Mouse (Mus musculus): Measurements from ENCODE around the gene Olfr1419. TPM values are rescaled to one million over a fixed set of nuclear protein-coding genes. Genes with fewer than 3 reads are reported as not detected.

Olfr1419 gene
- polyA plus RNA-seq, 1 experiment from 2014 or later = not detected

DNA sequence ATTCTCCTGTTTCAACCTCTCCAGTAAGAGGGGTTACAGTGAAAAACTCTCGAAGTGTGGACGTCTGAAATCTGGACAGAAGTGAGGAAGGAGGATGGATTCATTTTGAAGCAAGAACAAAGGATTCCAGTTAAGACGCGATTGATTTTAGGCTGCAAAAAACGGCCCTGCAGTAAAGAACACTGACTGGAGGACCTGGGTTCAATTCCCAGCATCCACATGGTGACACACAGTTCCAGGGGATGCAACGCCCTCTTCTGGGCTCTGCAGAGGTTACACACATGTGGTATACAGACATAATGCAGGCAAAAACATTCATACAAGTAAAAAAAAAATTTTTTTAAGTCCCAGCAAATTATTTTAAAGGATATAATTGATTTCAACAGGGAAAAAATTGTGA lies 54.7 kb downstream of the Olfr1419 start:
- Histone ChIP-seq H3K9ac (ENCODE audit: low read length) (no peak overlapping the region), H3K27ac (ENCODE audit: low read length) (no peak overlapping the region), H3K4me1 (replicated peaks; ENCODE audit: control insufficient read depth, insufficient read depth, low read length) (peaks cover 4% of the 10 kb centered on the region; the same call in 1 of the 2 replicates), H3K4me3 (ENCODE audit: low read length) (peak overlapping the region; percentile 83), H3K36me3 (ENCODE audit: control insufficient read depth, insufficient read depth, low read length) (no peaks in the 10 kb centered on the region), H3K4me2 (ENCODE audit: low read depth, low read length) (peak overlapping the region; percentile 81), H3K9me3 (ENCODE audit: control insufficient read depth, low read length) (no peaks in the 10 kb centered on the region), H3K27me3 (ENCODE audit: control insufficient read depth, insufficient read depth, low read depth, low read length) (no peaks in the 10 kb centered on the region)
- ATAC-seq (ENCODE audit: low read depth) = no peak
- WGBS = 23% methylated on average over 6 of the region's 6 CpGs

DNA sequence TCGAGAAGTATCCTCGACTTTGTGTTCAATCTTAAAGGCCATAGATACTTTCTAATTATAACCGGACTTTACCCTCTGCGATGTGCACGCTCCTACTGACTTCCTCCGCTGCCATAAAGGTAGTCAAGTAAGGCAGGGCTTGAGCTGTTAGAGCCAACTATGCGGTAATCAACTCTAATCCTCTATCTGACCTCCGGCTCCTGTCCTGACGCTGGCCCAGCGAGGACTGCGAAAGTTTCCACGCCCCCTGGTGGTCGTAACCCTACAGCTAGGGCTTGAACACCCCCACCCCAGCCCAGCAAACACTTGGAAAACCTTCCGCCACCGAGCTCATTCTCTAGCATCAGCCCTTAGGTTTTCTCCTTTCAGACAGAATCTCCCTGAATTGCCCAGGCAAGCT lies 55.1 kb downstream of the Olfr1419 start:
- H3K9me3 ChIP-seq (ENCODE audit: control insufficient read depth, low read length) = no peaks in the 10 kb centered on the region
- H3K4me3 ChIP-seq (ENCODE audit: low read length) = peak overlapping the region; percentile 83
- H3K4me2 ChIP-seq (ENCODE audit: low read depth, low read length) = peak overlapping the region; percentile 81
- H3K27me3 ChIP-seq (ENCODE audit: control insufficient read depth, insufficient read depth, low read depth, low read length) = no peaks in the 10 kb centered on the region
- H3K9ac ChIP-seq (ENCODE audit: low read length) = peak overlapping the region; percentile 83
- H3K27ac ChIP-seq (ENCODE audit: low read length) = no peak overlapping the region
- H3K4me1 ChIP-seq (replicated peaks; ENCODE audit: control insufficient read depth, insufficient read depth, low read length) = peaks cover 4% of the 10 kb centered on the region; the same call in 1 of the 2 replicates
- peak; percentile 79 for ATAC-seq (ENCODE audit: low read depth)
- H3K36me3 ChIP-seq (ENCODE audit: control insufficient read depth, insufficient read depth, low read length) = no peaks in the 10 kb centered on the region
- WGBS = under 1% methylated on average over 15 of the region's 15 CpGs

DNA sequence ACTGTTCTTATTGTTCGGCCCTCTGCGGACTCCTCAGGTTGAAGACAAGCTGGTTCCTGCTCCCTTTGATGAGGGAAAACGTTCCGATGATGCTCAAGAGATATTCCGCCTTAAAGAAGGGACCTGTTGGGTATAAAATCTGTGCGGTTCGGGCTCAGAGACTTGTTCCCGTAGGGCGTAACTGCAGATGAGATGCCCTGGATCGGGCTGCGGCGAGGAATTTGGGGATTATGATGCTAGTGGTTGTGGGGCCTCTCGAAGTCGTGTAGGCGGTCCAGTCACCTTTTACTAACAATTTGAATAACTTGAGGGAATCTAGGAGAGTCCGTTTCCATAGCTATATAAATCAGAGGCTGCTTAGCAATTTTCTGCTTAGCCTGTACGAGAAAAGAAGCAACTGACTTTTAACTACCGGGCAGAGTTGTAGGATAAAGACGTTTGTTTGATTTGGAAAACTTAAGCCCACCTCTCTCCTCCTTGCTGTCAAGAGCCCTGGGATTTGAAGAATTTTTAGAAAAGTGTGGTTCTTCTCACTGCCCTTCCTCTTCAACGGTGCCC lies 55.7 kb downstream of the Olfr1419 start, which contains the start of gene Stx3:
Gene Stx3, minus strand, starts transcription at position 261 of the 558 bp plus-strand sequence.
- H3K4me1 ChIP-seq (replicated peaks; ENCODE audit: control insufficient read depth, insufficient read depth, low read length) = peaks cover 4% of the 10 kb centered on the region; the same call in 1 of the 2 replicates
- no peaks in the 10 kb centered on the region for H3K27me3 ChIP-seq (ENCODE audit: control insufficient read depth, insufficient read depth, low read depth, low read length)
- H3K36me3 ChIP-seq (ENCODE audit: control insufficient read depth, insufficient read depth, low read length) = no peaks in the 10 kb centered on the region
- WGBS = under 1% methylated on average over 20 of the region's 20 CpGs
- H3K4me3 ChIP-seq (ENCODE audit: low read length) = peak within 1 kb of the TSS; percentile 83
- H3K27ac ChIP-seq (ENCODE audit: low read length) = peak within 1 kb of the TSS; percentile 73
- no peaks in the 10 kb centered on the region for H3K9me3 ChIP-seq (ENCODE audit: control insufficient read depth, low read length)
- H3K4me2 ChIP-seq (ENCODE audit: low read depth, low read length) = peak within 1 kb of the TSS; percentile 81
- peak within 1 kb of the TSS; percentile 83 for H3K9ac ChIP-seq (ENCODE audit: low read length)
- 0 out of 2 replicates have a peak, but pooled peaks have one; percentile 10 for ATAC-seq (ENCODE audit: low read depth)

Small RNA genes lying within 50 kb of the gene (microRNA-seq; reads per million reads assigned to microRNA genes)
- 4.0 reads per million, percentile 15 among the genes with 10 or more reads in this experiment for gene Mir6994

Other genes starting within 250 kb of the Olfr1419 start
- 0.23 TPM in 1 of 2 replicates, not detected in the other for gene Ms4a3, start 234.3 kb downstream of the Olfr1419 start, polyA plus RNA-seq (2015; fragmentation: Nextera tagmentation; extraction: Ambion mirVana)
- gene Oosp2, start 214.5 kb downstream of the Olfr1419 start, polyA plus RNA-seq (2015; fragmentation: Nextera tagmentation; extraction: Ambion mirVana) = not detected in 2 replicates
- gene Oosp1, start 184.0 kb downstream of the Olfr1419 start, polyA plus RNA-seq (2015; fragmentation: Nextera tagmentation; extraction: Ambion mirVana) = not detected in 2 replicates
- gene Oosp3, start 178.1 kb downstream of the Olfr1419 start, polyA plus RNA-seq (2015; fragmentation: Nextera tagmentation; extraction: Ambion mirVana) = not detected in 2 replicates
- 0.70 and 1.3 TPM in 2 replicates for gene Gif, start 127.6 kb downstream of the Olfr1419 start, polyA plus RNA-seq (2015; fragmentation: Nextera tagmentation; extraction: Ambion mirVana)
- gene Mrpl16, start 104.7 kb downstream of the Olfr1419 start, polyA plus RNA-seq (2015; fragmentation: Nextera tagmentation; extraction: Ambion mirVana) = 36.2 and 40.4 TPM in 2 replicates
- gene Stx3, start 55.7 kb downstream of the Olfr1419 start, polyA plus RNA-seq (2015; fragmentation: Nextera tagmentation; extraction: Ambion mirVana) = 17.6 and 19.3 TPM in 2 replicates
- gene Olfr1417, start 35.9 kb downstream of the Olfr1419 start, polyA plus RNA-seq (2015; fragmentation: Nextera tagmentation; extraction: Ambion mirVana) = not detected in 2 replicates
- gene Olfr1418, start 14.0 kb downstream of the Olfr1419 start, polyA plus RNA-seq (2015; fragmentation: Nextera tagmentation; extraction: Ambion mirVana) = not detected in 2 replicates
- 0.05 TPM in 1 of 2 replicates, not detected in the other for gene Olfr1420, start 11.5 kb upstream of the Olfr1419 start, polyA plus RNA-seq (2015; fragmentation: Nextera tagmentation; extraction: Ambion mirVana)
- gene Patl1, start 37.3 kb upstream of the Olfr1419 start, polyA plus RNA-seq (2015; fragmentation: Nextera tagmentation; extraction: Ambion mirVana) = 18.9 and 19.0 TPM in 2 replicates
- 3.1 and 4.0 TPM in 2 replicates for gene Osbp, start 90.8 kb upstream of the Olfr1419 start, polyA plus RNA-seq (2015; fragmentation: Nextera tagmentation; extraction: Ambion mirVana)
- not detected in 2 replicates for gene Olfr1423, start 166.2 kb upstream of the Olfr1419 start, polyA plus RNA-seq (2015; fragmentation: Nextera tagmentation; extraction: Ambion mirVana)
- not detected in 2 replicates for gene Olfr1424, start 187.6 kb upstream of the Olfr1419 start, polyA plus RNA-seq (2015; fragmentation: Nextera tagmentation; extraction: Ambion mirVana)
- not detected in 2 replicates for gene Olfr1425, start 202.6 kb upstream of the Olfr1419 start, polyA plus RNA-seq (2015; fragmentation: Nextera tagmentation; extraction: Ambion mirVana)
- not detected in 2 replicates for gene Olfr1426, start 216.9 kb upstream of the Olfr1419 start, polyA plus RNA-seq (2015; fragmentation: Nextera tagmentation; extraction: Ambion mirVana)
- gene Olfr1427, start 228.2 kb upstream of the Olfr1419 start, polyA plus RNA-seq (2015; fragmentation: Nextera tagmentation; extraction: Ambion mirVana) = not detected in 2 replicates
- not detected in 2 replicates for gene Olfr1428, start 240.8 kb upstream of the Olfr1419 start, polyA plus RNA-seq (2015; fragmentation: Nextera tagmentation; extraction: Ambion mirVana)
- gene Olfr76, start 248.1 kb upstream of the Olfr1419 start, polyA plus RNA-seq (2015; fragmentation: Nextera tagmentation; extraction: Ambion mirVana) = not detected in 2 replicates

Measured in lung, embryonic 16.5 days (tissue).